Mouse (Mus musculus) embryo, embryonic 11.5 days (tissue): ENCODE measurements around the gene Spint2.

ENCODE experiments used
- DNase-seq: peaks from one replicate; pipeline ENCODE4 v3.0.0-alpha.2; 2012; ENCODE audit warnings: low read depth, low spot score

The Spint2 gene

GRCm38 (mm10) chr7:29304463-29305262 lies 23.0 kb upstream of the Spint2 start:
- DNase-seq = no peak

DNA sequence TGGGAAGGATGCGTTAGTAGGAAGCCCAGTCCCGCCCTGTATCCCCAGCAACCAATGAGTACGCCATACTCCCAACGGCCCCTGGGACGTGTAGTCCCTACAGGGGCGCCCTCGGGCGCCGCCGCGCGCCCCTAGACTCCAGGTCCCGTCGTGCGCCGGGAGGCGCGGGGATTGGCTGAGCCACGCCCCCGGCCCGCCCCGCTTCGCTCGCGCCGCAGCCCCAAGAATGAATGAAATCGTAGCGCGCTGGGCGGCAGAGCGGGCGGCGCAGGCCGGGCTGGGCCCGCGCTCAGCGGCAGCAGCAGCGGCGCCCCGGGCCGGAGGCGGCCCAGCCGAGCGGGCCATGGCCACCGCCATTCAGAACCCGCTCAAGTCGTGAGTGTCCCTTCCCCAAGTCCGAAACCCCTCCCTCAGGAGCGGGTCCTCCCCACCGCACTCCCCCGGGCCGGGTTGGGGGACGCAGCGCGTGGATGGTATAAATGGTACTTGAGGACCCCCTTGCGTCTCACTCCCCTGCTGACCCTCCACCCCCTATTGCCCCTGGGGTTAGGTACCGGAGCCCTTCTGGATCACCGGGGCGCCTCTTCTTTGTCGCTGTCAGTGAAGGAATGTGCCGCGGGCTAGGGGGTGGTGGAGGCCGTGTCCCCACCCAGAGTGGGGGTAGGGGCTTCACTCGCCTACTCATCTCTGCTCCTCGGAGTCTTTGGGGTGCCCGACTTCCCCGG lies 22.2 kb upstream of the Spint2 start, which contains the start of gene Dpf1:
Gene Dpf1, plus strand, starts transcription at position 214 of the 725 bp plus-strand sequence.
- DNase-seq = no peak

DNA sequence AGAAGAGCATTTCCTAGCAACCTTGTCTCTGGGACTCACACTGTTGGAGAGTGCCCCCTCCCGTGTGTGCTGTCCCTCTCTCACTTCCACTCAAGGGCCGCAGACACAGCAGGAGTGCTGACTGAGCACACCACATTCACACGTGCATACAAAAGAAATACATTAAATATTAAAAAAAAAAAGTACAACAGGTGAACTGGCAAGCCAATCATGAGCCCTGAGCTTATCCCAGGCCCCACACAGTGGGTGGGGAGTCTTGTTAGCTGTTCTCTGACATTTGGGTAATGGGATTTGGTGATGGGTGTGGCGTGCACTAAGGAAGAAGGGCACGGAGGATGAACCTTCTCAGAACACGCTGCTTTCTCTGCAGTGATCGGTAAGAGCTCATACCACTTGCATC lies 20.9 kb upstream of the Spint2 start:
- DNase-seq = no peak

GRCm38 (mm10) chr7:29301127-29301566 lies 19.4 kb upstream of the Spint2 start:
- DNase-seq = no peak

DNA sequence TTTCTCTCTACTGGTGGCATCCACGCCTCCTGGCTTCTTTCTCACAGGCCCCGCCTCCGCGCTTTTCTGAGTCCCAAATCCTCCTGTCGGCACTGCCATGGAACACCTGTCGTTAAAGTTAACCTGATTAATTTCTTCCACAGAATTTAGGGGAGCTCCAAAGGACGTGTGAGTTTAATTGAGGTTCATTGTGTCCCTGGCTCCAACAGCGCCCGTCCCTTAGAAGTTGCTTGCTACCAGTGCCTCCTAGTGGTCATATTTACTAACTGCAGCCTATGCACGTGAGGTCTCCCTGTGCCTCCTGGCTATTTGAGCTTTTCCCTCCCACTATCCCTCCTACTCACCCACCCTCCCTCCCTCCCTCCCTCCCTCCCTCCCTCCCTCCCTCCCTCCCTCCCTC lies 15.3 kb upstream of the Spint2 start:
- DNase-seq = no peak

DNA sequence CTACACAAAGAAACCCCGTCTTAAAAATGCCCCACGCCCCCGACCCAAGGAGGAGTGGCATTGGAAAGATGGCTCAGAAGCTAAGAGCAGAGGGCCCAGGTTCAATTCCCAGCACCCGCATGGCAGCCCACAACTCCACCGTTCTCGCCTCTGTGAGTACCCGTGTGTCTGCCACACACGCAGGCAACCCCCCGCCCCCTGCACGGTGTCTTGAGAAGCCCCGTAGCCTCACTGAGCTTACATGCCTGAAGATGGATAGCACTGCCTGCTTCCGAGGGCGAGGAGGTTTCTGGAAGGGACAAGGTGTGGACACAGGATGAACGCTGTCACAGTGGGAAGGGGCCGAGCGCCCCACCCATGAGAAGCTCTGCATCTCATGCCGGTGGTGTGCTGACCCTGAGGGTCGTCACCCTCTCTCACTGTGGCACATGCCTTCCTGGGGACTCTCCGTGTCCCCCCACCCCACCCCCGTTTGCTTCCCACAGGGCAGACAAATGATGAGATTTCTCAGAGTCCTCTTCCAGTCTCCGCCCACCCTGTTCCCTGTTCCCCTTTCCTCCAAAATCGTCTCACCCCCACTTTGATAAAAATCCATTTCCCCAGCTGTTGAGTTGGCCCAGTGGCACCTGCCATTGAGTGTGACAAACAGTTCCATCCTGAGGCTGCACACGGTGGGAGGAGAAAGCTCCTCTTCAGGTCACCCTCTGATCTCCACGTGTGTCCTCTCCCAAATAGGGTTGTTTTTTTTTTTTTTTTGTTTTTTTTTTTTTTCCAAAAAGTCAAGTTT lies 14.3 kb upstream of the Spint2 start:
- DNase-seq = no peak

GRCm38 (mm10) chr7:29294111-29294761 lies 12.5 kb upstream of the Spint2 start:
- DNase-seq = no peak

DNA sequence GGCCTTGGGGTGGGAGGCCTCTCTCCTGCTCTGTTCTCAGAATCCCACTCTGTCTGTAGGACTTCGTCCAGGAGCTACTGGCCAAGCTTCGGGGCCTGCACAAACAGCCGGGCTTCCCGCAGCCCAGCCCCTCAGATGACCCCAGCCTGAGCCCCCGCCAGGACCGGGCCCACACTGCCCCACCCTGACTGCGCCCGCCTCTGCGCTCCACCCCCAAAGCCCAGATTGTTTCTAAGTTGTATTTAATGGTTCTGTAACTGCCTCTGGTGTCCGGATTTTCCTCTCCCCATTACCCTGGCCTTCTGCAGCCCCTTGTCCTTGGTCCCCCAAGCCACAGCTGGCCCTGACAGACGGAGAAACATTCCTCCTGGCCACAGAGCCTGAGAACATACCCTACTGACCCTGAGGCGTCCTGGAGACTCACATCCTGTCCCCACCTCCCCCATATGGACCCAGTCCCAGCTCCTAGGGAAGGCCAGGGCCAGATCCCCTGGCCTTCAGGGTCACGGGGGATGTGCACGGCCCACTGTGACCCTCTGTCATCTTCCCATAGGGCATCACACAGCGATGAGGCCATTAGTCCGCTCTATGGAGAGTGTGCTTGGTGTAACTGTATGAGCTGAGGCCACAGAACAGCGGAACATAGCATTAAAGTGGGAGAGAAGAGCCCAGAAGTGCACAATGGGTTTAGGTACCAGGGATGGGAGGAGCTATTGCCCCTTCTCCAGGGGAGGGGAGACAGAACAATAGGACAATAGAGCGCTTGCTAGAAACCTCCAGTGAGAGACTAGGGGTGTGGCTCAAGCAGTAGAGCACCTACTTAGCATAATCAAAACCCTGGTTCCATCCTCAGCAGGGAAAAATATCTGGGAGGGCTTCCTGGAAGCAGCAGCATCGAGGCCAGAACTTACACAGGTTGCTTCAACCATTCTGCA lies 11.7 kb upstream of the Spint2 start:
- no peak for DNase-seq

- DNase-seq = no peak
These were observed 10.9 kb upstream of the Spint2 start for GRCm38 (mm10) chr7:29292458-29293098.

DNA sequence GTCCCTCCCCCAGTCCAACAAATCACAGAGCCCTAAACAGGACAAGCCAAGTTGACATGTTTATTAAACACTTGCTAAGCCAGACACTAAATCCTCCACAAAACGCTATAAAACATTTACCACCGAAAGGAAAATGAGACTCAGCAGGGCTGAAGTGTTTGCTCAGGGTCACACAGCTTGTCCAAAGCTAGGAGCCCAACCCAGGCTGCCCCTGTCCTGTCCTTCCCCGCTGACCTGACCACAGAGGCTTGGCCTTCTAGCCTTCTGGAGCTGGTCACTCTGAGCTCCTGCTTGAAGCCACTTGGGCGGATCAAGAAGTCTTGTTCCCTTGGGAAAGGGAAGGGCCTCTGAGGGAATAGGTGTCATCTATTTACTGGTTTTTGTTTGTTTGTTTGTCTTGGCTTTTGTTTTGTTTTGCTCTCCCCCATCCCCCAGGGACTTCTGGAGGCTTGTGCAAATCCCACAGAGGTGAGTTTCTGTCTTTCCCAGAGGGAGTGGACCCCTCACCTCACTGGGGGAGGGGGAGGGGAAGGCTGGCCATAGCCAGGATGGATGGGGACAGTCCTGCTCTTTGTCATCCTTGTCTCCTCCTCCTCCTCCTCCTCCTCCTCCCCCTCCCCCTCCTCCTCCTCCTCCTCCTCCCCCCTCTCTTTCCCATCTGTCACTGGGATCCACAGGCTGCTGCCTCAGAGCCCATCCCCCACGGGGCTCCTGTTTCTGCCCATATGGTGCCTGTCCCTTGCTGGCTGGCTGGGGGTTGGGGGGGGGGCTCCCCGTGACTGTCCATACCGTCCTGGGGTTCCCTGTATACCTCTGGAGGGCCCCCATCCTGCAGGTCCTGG lies 10.1 kb upstream of the Spint2 start:
- no peak for DNase-seq

DNA sequence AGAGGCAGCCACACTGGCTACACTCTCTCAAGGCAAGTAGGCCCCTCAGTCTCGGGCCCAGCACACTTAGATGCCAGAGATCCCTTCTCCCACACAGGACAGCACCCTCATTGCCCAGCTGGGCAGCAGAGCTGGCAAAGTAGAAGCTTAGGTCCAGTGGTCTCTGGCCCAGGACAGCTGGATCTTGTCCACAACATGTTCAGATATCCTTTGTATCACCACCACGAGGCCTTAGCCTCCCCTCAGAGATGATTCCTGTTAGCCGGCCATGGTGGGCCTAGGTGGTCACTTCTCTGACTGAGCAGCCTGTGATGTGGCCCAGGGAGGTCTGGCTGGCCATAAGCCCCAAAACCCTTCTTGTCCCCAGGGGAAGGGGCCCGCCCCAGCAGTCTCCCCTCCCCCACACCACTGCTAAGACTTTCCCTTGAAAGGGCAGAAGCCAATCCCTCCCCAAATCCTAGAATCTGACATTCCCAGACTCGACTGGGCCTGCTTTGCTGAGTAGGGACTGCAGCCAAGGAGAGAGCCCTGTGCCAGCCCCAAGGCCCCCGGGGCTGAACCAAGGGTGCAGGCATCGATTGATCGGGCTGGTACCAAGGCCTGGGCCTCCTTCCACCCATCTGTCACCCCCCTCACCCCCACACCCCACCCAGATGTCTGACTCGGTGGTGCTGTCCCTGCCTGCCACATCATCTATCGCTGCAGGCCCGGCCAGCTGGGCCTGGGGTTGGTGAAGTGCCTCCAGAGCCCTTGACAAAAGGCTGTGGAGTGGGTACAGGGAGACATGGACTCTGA lies 9.2 kb upstream of the Spint2 start:
- no peak for DNase-seq

GRCm38 (mm10) chr7:29289856-29290255 lies 8.1 kb upstream of the Spint2 start:
- no peak for DNase-seq

DNA sequence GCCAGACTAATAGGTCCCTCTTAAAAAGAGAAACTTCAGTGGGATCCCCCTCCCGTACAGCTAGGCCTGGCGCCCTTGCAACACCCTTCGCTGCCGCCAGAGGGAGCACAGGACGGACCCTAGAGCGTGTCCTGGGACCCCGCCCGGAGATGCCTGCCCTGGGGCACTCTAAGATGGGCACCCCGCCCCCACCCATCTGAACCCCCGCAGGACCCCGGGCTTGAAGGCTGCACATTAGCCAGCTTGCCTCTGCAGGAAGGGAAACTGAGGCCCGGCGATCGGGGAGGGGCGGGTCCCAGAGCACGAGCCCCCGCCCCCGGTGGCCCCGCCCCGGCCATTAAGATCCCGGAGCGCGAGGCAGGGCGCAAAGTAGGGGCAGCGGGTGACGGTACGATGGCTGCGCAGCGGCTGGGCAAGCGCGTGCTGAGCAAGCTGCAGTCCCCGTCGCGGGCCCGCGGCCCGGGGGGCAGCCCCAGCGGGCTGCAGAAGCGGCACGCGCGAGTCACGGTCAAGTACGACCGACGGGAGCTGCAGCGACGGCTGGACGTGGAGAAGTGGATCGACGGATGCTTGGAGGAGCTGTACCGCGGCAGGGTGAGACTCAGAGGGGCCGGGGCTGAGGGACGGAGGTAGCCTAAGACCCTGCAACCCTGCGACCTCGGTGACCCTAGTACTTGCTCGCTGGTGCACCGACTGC lies 7.4 kb upstream of the Spint2 start, which contains the start of gene Ppp1r14a:
Gene Ppp1r14a, plus strand, starts transcription at position 367 of the 697 bp plus-strand sequence.
- DNase-seq = no peak

DNA sequence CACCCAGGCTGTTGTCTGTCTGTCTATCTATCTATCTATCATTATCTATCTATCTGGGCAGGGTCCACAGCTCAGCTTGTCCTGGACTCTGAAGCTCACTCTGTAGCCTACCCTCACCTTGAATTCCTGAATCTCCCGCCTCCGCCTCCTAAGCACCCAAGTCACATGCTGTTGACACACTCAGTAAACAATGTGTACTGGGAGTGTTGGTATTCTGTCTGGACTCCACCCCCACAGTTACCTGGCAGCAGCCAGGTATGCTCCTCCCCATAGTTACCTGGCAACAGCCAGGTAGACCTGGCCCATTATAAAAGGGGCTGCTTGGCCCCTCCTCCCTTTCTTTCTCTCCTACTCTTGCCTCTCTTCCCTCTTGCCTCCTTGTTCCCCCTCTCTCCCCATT lies 6.4 kb upstream of the Spint2 start:
- no peak for DNase-seq

DNA sequence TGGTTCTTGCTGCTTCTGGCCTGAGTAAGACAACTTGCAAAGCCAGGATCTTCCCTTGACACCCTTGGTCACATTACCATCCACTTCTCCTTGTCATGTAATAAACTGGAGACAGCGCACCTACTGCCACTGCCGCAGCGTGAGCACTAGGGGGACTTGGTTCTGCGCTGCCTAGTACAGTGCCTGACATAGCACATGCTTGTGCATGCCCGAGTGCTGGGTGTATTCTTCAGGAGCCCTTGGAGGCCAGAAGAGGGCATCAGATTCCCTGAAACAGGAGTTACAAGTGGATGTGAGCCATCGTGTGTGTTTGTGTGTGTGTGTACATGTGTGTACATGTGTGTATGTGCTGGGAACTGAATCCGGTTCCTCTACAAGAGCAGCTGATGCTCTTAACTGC lies 5.8 kb upstream of the Spint2 start:
- DNase-seq = no peak

DNA sequence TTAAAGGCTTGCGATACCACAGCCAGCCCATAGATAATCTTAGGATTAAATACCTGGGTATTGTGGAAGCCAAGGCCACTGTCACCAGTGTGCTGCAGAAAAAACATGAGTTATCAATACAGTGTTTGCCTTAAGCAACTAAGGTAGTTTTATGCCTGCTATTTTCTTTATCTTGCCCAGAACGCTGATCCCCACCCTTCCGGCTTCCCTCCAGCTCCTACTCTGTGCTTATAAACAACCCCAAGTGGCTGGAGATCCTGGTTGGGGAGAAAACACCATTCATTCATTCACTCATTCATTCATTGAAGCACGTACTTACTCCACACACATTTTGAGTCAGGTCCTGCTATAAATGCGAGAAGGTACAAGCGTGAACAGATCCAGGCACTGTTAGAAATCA lies 2.8 kb upstream of the Spint2 start:
- DNase-seq = no peak

- no peak for DNase-seq
These were observed 2.2 kb upstream of the Spint2 start for GRCm38 (mm10) chr7:29283876-29284275.
